23 mouse cellular contexts compared by ENCODE assay signal in genomic region chr12:21333766-21334165, GRCm38 (mm10). TPM values are rescaled to one million over a fixed set of nuclear protein-coding genes. Genes with fewer than 3 reads are reported as not detected.
DNase-seq lines count a peak whose midpoint lies in the region; ATAC-seq and TF ChIP-seq lines count a peak whose summit lies in the region.
"Had no signal": no experiment of that assay in that cellular context is flagged by ENCODE, and none has a peak within 500 bp of the region (broad histone marks: within the 10 kb centered on the region; RNA-seq: fewer than 3 reads in every experiment).

No protein-coding gene starts in this region.

- intact Hi-C loops in heart, postnatal 14 days (cut with DNase I) = no loop called here

- H3K9me3 ChIP-seq in heart, embryonic 10.5 days = no peaks in the 10 kb centered on the region
- no peaks in the 10 kb centered on the region for H3K9me3 ChIP-seq in intestine, embryonic 16.5 days (ENCODE audit: control insufficient read depth, low read length)
- H3K9me3 ChIP-seq in intestine, embryonic 15.5 days = no peaks in the 10 kb centered on the region
- no peaks in the 10 kb centered on the region for H3K9me3 ChIP-seq in ES-E14 (ENCODE audit: control insufficient read depth, insufficient read depth, low read depth, low read length)
- H3K9me3 ChIP-seq: G1E had no signal

- no peak overlapping the region for H3K4me3 ChIP-seq in heart, embryonic 10.5 days
- H3K4me3 ChIP-seq in intestine, embryonic 16.5 days (ENCODE audit: low read length) = no peak overlapping the region
- no peak overlapping the region for H3K4me3 ChIP-seq in intestine, embryonic 15.5 days (replicated peaks)
- H3K4me3 ChIP-seq in ES-E14 (ENCODE audit: insufficient read depth in 1 of 2, low read depth in 1 of 2, low read length in 2 of 2, poor library complexity in 1 of 2, severe bottlenecking in 1 of 2) = no peak overlapping the region

- H3K4me1 ChIP-seq in heart, embryonic 10.5 days = 0 out of 2 replicates have a peak, but pooled peaks cover 7% of the 10 kb centered on the region
- no peaks in the 10 kb centered on the region for H3K4me1 ChIP-seq in intestine, embryonic 16.5 days (ENCODE audit: control insufficient read depth, insufficient read depth, low read length)
- H3K4me1 ChIP-seq in intestine, embryonic 15.5 days (replicated peaks) = no peaks in the 10 kb centered on the region
- no peaks in the 10 kb centered on the region for H3K4me1 ChIP-seq in ES-E14 (ENCODE audit: control insufficient read depth in 2 of 2, insufficient read depth in 2 of 2, low read length in 2 of 2, poor library complexity in 1 of 2)

- no peak overlapping the region for H3K27ac ChIP-seq in heart, embryonic 10.5 days
- H3K27ac ChIP-seq in intestine, embryonic 16.5 days (ENCODE audit: low read length) = no peak overlapping the region
- H3K27ac ChIP-seq in intestine, embryonic 15.5 days = no peak overlapping the region
- peak overlapping the region; percentile 18; the same call in 1 of the 2 replicates for H3K27ac ChIP-seq in ES-E14 (ENCODE audit: insufficient read depth, low read depth, low read length, poor library complexity, severe bottlenecking)

- WGBS in heart, embryonic 10.5 days = 92% methylated on average over 5 of the region's 5 CpGs
- 91% methylated on average over 5 of the region's 5 CpGs for WGBS in intestine, embryonic 16.5 days
- WGBS in intestine, embryonic 15.5 days = 91% methylated on average over 5 of the region's 5 CpGs

- no peaks in the 10 kb centered on the region for H3K27me3 ChIP-seq in heart, embryonic 10.5 days (ENCODE audit: insufficient read depth, poor library complexity, severe bottlenecking)
- no peaks in the 10 kb centered on the region for H3K27me3 ChIP-seq in intestine, embryonic 16.5 days (replicated peaks; ENCODE audit: control insufficient read depth, insufficient read depth, low read length)
- H3K27me3 ChIP-seq in intestine, embryonic 15.5 days (replicated peaks) = no peaks in the 10 kb centered on the region
- H3K27me3 ChIP-seq: CH12.LX, Patski had no signal

- ATAC-seq in intestine, embryonic 16.5 days = peak; percentile 65; the same call in 1 of the 2 replicates
- ATAC-seq in intestine, embryonic 15.5 days = no peak
- ATAC-seq: activated CD4-positive, CD25-positive, alpha-beta regulatory T cell, adult 4 months; CD4-positive, CD25-positive, alpha-beta regulatory T cell, adult 4 months; Patski had no signal

- no peak overlapping the region for H3K4me2 ChIP-seq in intestine, embryonic 16.5 days (ENCODE audit: low read depth, low read length)
- H3K4me2 ChIP-seq in intestine, embryonic 15.5 days (replicated peaks) = no peak overlapping the region

- peak; percentile 81 for DNase-seq in heart, adult 11 months
- no peak for DNase-seq in heart, adult 18-20 months
- peak; percentile 53 for DNase-seq in heart, embryonic 10.5 days (ENCODE audit: low spot score)
- no peak for DNase-seq in heart, postnatal 14 days
- DNase-seq in ES-E14 (ENCODE audit: low read depth, low spot score) = no peak
- no peak for DNase-seq in lung, postnatal 36 days
- DNase-seq: adrenal gland, adult 2 months; adrenal gland, adult 8-10 months; adrenal gland, postnatal 10 days; adrenal gland, postnatal 14 days; adrenal gland, postnatal 25 days; adrenal gland, postnatal 36 days; B cell, adult 2 months; cerebellum, adult 11 months; cerebellum, adult 11-12 months; cerebellum, adult 18-20 months had no signal

- H3K36me3 ChIP-seq in heart, embryonic 10.5 days = peaks cover 77% of the 10 kb centered on the region
- peaks cover 8% of the 10 kb centered on the region; the same call in 1 of the 2 replicates for H3K36me3 ChIP-seq in intestine, embryonic 16.5 days (ENCODE audit: control insufficient read depth, insufficient read depth, low read length)
- peaks cover 23% of the 10 kb centered on the region for H3K36me3 ChIP-seq in intestine, embryonic 15.5 days
- peaks cover 32% of the 10 kb centered on the region for H3K36me3 ChIP-seq in ES-E14 (ENCODE audit: control insufficient read depth, insufficient read depth, low read length, poor library complexity, severe bottlenecking)

- in situ Hi-C loops in ES-E14 (cut with MboI; ENCODE audit: low sequenced_read_pairs in 2 of 2, unreplicated experiment in 2 of 2) = no loop called here

- no peak overlapping the region for H3K9ac ChIP-seq in intestine, embryonic 16.5 days (ENCODE audit: low read depth, low read length)
- no peak overlapping the region for H3K9ac ChIP-seq in intestine, embryonic 15.5 days
- H3K9ac ChIP-seq in ES-E14 (ENCODE audit: insufficient read depth, low read depth, low read length, poor library complexity, severe bottlenecking) = no peak overlapping the region

TF ChIP-seq in ES-E14, 5 proteins besides CTCF, POLR2A, EP300 and RAD21:
- no peak for TF ChIP-seq ZNF384 (IDR thresholded peaks at IDR 0.05; ENCODE audit: low read depth, low read length)
- no peak for TF ChIP-seq MAFK (IDR thresholded peaks at IDR 0.05; ENCODE audit: insufficient read depth, low read depth, low read length)
- no peak for TF ChIP-seq CHD2 (IDR thresholded peaks at IDR 0.05; ENCODE audit: low read depth, low read length)
- no peak for TF ChIP-seq ZC3H11A (IDR thresholded peaks at IDR 0.05; ENCODE audit: borderline replicate concordance, low read depth, low read length)
- TF ChIP-seq HCFC1 (IDR thresholded peaks at IDR 0.05; ENCODE audit: borderline replicate concordance, insufficient read depth, low read length) = no peak
TF ChIP-seq in ES-E14: peak in this region for 0.

RNA-seq across cellular contexts. Expression of gene Iah1, which starts 17.6 kb away (rescaled TPM):
- total RNA-seq in heart, adult 18-20 months (2021) = 10 to 100 TPM; 12.0 to 16.0 TPM
- 38.9 and 40.8 TPM in 2 replicates for polyA plus RNA-seq in heart, embryonic 10.5 days (2016; fragmentation: Nextera tagmentation; extraction: Ambion mirVana)
- 10 to 100 TPM; 23.0 to 23.3 TPM for total RNA-seq in heart, postnatal 14 days (2021)
- polyA plus RNA-seq in intestine, embryonic 16.5 days (2015; fragmentation: Nextera tagmentation; extraction: Ambion mirVana) = 82.5 and 92.3 TPM in 2 replicates
- polyA plus RNA-seq in intestine, embryonic 15.5 days (2015; fragmentation: Nextera tagmentation; extraction: Ambion mirVana) = 58.8 and 63.7 TPM in 2 replicates
- 24.2 and 29.3 TPM in 2 replicates for total RNA-seq in ES-E14 (2012; rRNA removed)

RNA-seq across cellular contexts. Expression of gene Adam17, which starts 39.7 kb away (rescaled TPM):
- 10 to 100 TPM; 42.8 to 50.2 TPM for total RNA-seq in heart, adult 18-20 months (2021)
- polyA plus RNA-seq in heart, embryonic 10.5 days (2016; fragmentation: Nextera tagmentation; extraction: Ambion mirVana) = 36.3 and 38.4 TPM in 2 replicates
- 10 to 100 TPM; 48.4 to 63.3 TPM for total RNA-seq in heart, postnatal 14 days (2021)
- polyA plus RNA-seq in intestine, embryonic 16.5 days (2015; fragmentation: Nextera tagmentation; extraction: Ambion mirVana) = 27.6 and 28.4 TPM in 2 replicates
- polyA plus RNA-seq in intestine, embryonic 15.5 days (2015; fragmentation: Nextera tagmentation; extraction: Ambion mirVana) = 28.9 and 31.7 TPM in 2 replicates
- total RNA-seq in ES-E14 (2012; rRNA removed) = 56.7 and 77.3 TPM in 2 replicates

RNA-seq across cellular contexts. Expression of gene Itgb1bp1, which starts 47.7 kb away (rescaled TPM):
- total RNA-seq in heart, adult 18-20 months (2021) = 10 to 100 TPM; 43.3 to 44.6 TPM
- 39.5 and 40.8 TPM in 2 replicates for polyA plus RNA-seq in heart, embryonic 10.5 days (2016; fragmentation: Nextera tagmentation; extraction: Ambion mirVana)
- 10 to 100 TPM; 34.6 to 43.8 TPM for total RNA-seq in heart, postnatal 14 days (2021)
- 40.1 and 42.5 TPM in 2 replicates for polyA plus RNA-seq in intestine, embryonic 16.5 days (2015; fragmentation: Nextera tagmentation; extraction: Ambion mirVana)
- 37.6 and 46.1 TPM in 2 replicates for polyA plus RNA-seq in intestine, embryonic 15.5 days (2015; fragmentation: Nextera tagmentation; extraction: Ambion mirVana)
- 17.3 and 24.3 TPM in 2 replicates for total RNA-seq in ES-E14 (2012; rRNA removed)

RNA-seq across cellular contexts. Expression of gene Cpsf3, which starts 48.6 kb away (rescaled TPM):
- 10 to 100 TPM; 34.6 to 38.5 TPM for total RNA-seq in heart, adult 18-20 months (2021)
- 91.9 and 106 TPM in 2 replicates for polyA plus RNA-seq in heart, embryonic 10.5 days (2016; fragmentation: Nextera tagmentation; extraction: Ambion mirVana)
- total RNA-seq in heart, postnatal 14 days (2021) = 10 to 100 TPM; 36.1 to 37.5 TPM
- 94.2 and 105 TPM in 2 replicates for polyA plus RNA-seq in intestine, embryonic 16.5 days (2015; fragmentation: Nextera tagmentation; extraction: Ambion mirVana)
- 106 and 107 TPM in 2 replicates for polyA plus RNA-seq in intestine, embryonic 15.5 days (2015; fragmentation: Nextera tagmentation; extraction: Ambion mirVana)
- 49.6 and 57.5 TPM in 2 replicates for total RNA-seq in ES-E14 (2012; rRNA removed)

Comparison
In these comparisons a context has a peak if more than half of its experiments do, and no peak if none do; other contexts are left out.
1. DNase-seq: peak in heart, adult 11 months (single experiment) and heart, embryonic 10.5 days (single experiment); none in heart, adult 18-20 months (0 of 2), heart, postnatal 14 days (0 of 2), ES-E14 (single experiment) and lung, postnatal 36 days (single experiment).